Mouse (Mus musculus) cortical plate, adult 2 months (tissue): ENCODE data around the gene Acadm.

Source experiments
- CTCF ChIP-seq: fragments of 200-500 bp; IDR thresholded peaks from 2 replicates; pipeline ENCODE4 v1.5.1; 2011; ENCODE audit warnings: mild to moderate bottlenecking, control low read depth, low read length; ENCODE audit not compliant: insufficient read depth; ENCODE audit errors: extremely low read depth
- POLR2A ChIP-seq: fragments of 200-500 bp; IDR thresholded peaks from 2 replicates; pipeline ENCODE4 v1.6.1; 2011; ENCODE audit warnings: mild to moderate bottlenecking, low read length, control low read depth; ENCODE audit not compliant: insufficient read depth; ENCODE audit errors: extremely low read depth

DNA sequence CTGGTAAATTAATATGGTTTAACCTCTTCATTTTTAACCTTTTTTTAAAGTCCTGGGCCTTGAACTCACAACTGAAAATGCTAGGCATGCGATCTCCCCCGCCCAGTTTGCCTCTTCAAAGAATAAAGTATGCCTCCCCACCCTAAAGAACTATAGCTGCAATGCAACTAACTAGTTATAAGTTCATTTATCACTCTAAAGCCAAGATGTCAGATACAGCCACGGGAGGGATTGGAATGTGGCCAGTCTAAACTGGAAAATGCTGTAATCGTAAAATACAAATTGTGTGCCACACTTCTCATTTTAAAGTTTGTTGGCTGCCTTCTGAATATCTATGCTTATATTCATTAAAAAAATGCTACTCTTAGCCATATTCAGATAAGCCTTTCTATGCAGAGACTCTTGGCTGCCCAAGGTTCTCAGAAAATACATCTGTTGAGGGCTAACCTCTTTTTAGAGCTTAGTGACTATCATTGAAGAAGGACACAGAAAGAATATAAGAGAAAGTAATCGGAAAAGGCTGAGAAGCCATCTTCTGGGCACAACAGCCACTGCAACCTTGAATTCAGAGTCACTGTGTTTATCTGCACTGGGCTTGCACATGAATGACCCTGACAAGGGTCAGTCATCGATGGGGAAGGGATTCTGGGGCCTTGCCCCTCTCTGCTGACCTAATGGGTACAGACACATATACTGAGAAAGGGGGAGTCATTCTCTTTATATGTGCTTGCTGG, 30.8 kb downstream of the Acadm start:
- TF ChIP-seq POLR2A, result no peak
- TF ChIP-seq CTCF, result no peak
